Mouse (Mus musculus) embryonic fibroblast, embryonic 13.5 days (primary cell): Measurements from ENCODE around the gene Srarp.

Experiments
- CTCF ChIP-seq: IDR thresholded peaks from 2 replicates; pipeline ENCODE4 v1.5.1; 2011; ENCODE audit warnings: mild to moderate bottlenecking, control low read depth, low read length, moderate library complexity, borderline replicate concordance; ENCODE audit not compliant: insufficient read depth
- POLR2A ChIP-seq: IDR thresholded peaks from 2 replicates; pipeline ENCODE4 v1.6.1; 2011; ENCODE audit warnings: low read depth, mild to moderate bottlenecking, control low read depth, low read length, moderate library complexity

DNA sequence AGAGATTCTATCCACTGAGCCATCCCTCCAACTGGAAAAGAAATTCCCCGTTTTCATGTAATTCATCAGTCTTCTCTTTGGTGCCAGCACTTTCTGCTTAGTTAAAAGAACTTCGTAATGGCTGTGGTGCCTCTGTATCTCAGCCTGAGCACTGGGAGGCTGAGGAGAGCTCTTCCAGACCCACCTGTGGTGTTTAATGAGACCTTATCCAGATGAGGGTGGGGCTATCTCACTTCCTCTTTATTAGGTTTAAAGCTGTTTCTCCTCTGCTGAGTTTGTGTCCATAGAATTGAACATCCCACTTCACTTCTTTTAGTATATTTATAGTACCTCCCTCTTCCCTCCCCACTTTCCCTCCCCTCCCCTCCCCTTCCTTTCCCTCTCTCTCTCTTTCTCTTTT is 15.3 kb upstream of the Srarp start:
- no peak for TF ChIP-seq POLR2A
- no peak for TF ChIP-seq CTCF
